Mouse (Mus musculus) midbrain, embryonic 13.5 days (tissue): Measurements from ENCODE around the gene Tnfrsf23. TPM values are rescaled to one million over a fixed set of nuclear protein-coding genes. Genes with fewer than 3 reads are reported as not detected.

ENCODE experiments used
- ATAC-seq: fragments of 200-750 bp; cut with Nextera tagmentation; 2 replicates; pipeline ENCODE4 v1.8.0; 2017; ENCODE audit warnings: mild to moderate bottlenecking, moderate TSS enrichment, moderate library complexity
- H3K27ac ChIP-seq: fragments of 300-500 bp; sonication (generic); 2 replicates; pipeline ENCODE4 v1.5.1; 2015; ENCODE audit warnings: inconsistent platforms, mild to moderate bottlenecking, moderate library complexity
- H3K27me3 ChIP-seq: fragments of 300-500 bp; sonication (generic); 2 replicates; pipeline ENCODE4 v1.6.1; 2015; ENCODE audit warnings: mild to moderate bottlenecking, inconsistent platforms
- H3K36me3 ChIP-seq: fragments of 300-500 bp; sonication (generic); 2 replicates; pipeline ENCODE4 v1.6.1; 2015; ENCODE audit warnings: mild to moderate bottlenecking, inconsistent platforms
- H3K4me1 ChIP-seq: fragments of 300-500 bp; sonication (generic); replicated peaks from 2 replicates; pipeline ENCODE4 v1.6.1; 2015; ENCODE audit warnings: inconsistent platforms
- H3K4me2 ChIP-seq: fragments of 300-500 bp; sonication (generic); replicated peaks from 2 replicates; pipeline ENCODE4 v1.6.1; 2015; ENCODE audit warnings: moderate library complexity, mild to moderate bottlenecking, inconsistent platforms
- H3K4me3 ChIP-seq: fragments of 300-500 bp; sonication (generic); replicated peaks from 2 replicates; pipeline ENCODE4 v1.5.1; 2015; ENCODE audit warnings: mild to moderate bottlenecking, inconsistent platforms
- H3K9ac ChIP-seq: fragments of 300-500 bp; sonication (generic); replicated peaks from 2 replicates; pipeline ENCODE4 v1.6.1; 2015; ENCODE audit warnings: mild to moderate bottlenecking, inconsistent platforms
- H3K9me3 ChIP-seq: fragments of 300-500 bp; sonication (generic); 2 replicates; pipeline ENCODE4 v1.6.1; 2016; ENCODE audit warnings: mild to moderate bottlenecking, inconsistent platforms
- WGBS: fragments of 180-500 bp; shearing (Covaris S2); methylation state at CpG from one replicate; pipeline ENCODE4 v1.1.7; 2015; 5-methylcytosine and 5-hydroxymethylcytosine counted together
- polyA plus RNA-seq: library from polyadenylated mRNA; unstranded; fragments of >200 nt; fragmentation: Nextera tagmentation; extraction: Ambion mirVana; gene quantifications from 2 replicates; pipeline ENCODE4 v1.2.1, GENCODE M21; 2015

Tnfrsf23 gene
- polyA plus RNA-seq, 1 experiment from 2014 or later, result 0.50 TPM

DNA sequence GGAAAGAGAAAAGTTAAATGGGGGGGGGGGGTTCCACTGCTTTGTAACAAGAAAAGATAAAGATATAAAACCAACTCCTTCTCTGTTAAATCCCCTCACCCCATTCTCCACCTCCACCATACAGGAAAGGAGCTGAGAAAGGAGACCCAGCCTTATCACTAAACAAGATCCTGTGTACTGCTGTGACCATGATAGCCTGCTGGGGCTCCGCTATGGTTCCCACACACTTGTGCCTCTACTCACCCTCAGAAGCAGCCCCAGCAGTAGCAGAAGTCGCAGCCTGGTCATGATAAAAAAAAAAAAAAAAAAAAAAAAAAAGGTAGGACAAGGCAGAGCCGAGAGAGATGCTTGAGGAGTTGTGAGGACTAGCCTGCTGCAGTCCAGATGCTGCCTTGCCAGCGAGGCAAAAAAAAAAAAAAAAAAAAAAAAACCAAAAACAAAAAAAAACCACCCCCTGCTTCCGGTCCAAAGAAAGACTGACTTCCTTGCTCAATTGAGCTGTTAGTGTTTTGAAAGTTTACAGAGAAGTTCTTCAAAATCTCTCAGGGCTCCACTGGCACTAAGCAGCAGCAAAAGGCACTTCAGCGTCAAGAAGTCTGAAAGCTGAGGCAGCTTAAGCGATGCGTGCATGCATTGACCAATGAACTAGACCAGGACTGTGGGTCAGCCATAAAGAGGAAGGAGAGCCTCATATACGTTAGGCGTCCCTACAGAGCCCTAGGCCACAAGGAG lies 58.0 kb downstream of the Tnfrsf23 start:
- Histone ChIP-seq H3K4me2 (no peak overlapping the region), H3K9ac (no peak overlapping the region), H3K4me1 (no peaks in the 10 kb centered on the region), H3K27ac (no peak overlapping the region), H3K9me3 (no peaks in the 10 kb centered on the region), H3K4me3 (no peak overlapping the region), H3K36me3 (no peaks in the 10 kb centered on the region), H3K27me3 (no peaks in the 10 kb centered on the region)
- ATAC-seq, result no peak
- 65% methylated on average over 10 of the region's 10 CpGs for WGBS

DNA sequence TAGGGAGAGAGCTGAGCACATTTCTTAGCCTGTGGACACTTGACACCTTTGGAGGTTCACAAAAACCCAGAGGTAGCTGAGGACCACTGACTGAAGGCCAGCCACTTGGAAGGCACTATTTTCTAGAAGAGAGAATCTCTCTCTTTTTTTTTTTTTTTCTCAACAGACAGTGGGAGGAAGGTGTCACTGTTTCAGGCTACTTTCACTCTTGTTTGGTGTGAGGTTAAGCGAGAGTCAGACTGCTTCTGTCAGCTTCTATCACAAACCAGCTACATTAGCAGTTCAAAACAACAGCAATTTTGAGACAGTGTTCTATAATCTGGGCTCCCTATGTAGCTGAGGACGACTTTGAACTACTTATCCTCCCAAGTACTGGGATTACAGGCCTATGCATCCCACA lies 59.5 kb downstream of the Tnfrsf23 start:
- no peak overlapping the region for H3K9ac ChIP-seq
- no peaks in the 10 kb centered on the region for H3K4me1 ChIP-seq
- H3K27me3 ChIP-seq, result no peaks in the 10 kb centered on the region
- ATAC-seq, result no peak
- no peak overlapping the region for H3K4me2 ChIP-seq
- H3K27ac ChIP-seq, result no peak overlapping the region
- no peak overlapping the region for H3K4me3 ChIP-seq
- H3K9me3 ChIP-seq, result no peaks in the 10 kb centered on the region
- WGBS, result 64% methylated on average over 2 of the region's 2 CpGs
- H3K36me3 ChIP-seq, result no peaks in the 10 kb centered on the region

DNA sequence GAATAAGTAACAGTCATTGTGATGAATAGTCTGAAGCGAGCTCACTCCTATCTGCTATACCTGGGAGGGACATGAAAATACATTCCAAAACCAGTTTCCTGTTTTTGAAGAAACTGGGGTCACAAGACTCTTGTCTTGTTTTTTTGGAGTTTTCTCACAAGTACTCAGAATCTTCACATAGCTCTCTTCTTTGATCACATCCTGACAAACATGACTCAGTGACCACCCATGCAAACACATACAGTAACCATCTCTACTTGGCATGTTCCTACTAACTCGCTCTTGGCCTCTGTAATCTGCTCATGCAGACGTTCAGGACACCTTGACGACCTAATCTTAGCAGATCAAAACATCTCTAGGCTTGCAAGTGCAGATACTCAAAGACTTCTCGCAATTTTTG lies 60.5 kb downstream of the Tnfrsf23 start:
- 72% methylated on average over 5 of the region's 5 CpGs for WGBS
- ATAC-seq, result no peak
- H3K4me2 ChIP-seq, result no peak overlapping the region
- no peaks in the 10 kb centered on the region for H3K36me3 ChIP-seq
- H3K4me1 ChIP-seq, result no peaks in the 10 kb centered on the region
- H3K9me3 ChIP-seq, result no peaks in the 10 kb centered on the region
- H3K9ac ChIP-seq, result no peak overlapping the region
- no peak overlapping the region for H3K27ac ChIP-seq
- H3K4me3 ChIP-seq, result no peak overlapping the region
- no peaks in the 10 kb centered on the region for H3K27me3 ChIP-seq

DNA sequence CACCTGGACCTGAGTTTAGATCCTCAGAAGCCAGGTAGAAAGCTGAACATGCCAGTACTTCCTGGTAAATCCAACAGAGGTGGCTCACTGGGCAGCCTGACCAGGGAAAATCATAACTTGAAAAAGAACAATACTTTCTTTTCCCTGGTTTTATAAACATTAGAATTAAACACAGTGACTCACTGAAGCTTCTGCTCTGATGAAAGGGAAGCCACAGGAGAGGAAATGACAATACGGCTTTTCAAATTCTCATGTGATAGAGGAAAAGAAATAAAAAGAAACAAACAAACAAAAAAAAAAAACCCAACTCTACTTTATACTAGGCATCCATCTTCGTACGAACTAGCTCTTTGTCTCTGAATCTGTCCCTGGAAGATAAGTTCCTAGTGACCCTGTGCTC lies 61.1 kb downstream of the Tnfrsf23 start:
- no peaks in the 10 kb centered on the region for H3K9me3 ChIP-seq
- WGBS, result 91% methylated on average over 3 of the region's 3 CpGs
- H3K4me3 ChIP-seq, result no peak overlapping the region
- no peak overlapping the region for H3K9ac ChIP-seq
- H3K4me1 ChIP-seq, result no peaks in the 10 kb centered on the region
- H3K27me3 ChIP-seq, result no peaks in the 10 kb centered on the region
- H3K27ac ChIP-seq, result no peak overlapping the region
- no peak overlapping the region for H3K4me2 ChIP-seq
- ATAC-seq, result no peak
- H3K36me3 ChIP-seq, result no peaks in the 10 kb centered on the region

DNA sequence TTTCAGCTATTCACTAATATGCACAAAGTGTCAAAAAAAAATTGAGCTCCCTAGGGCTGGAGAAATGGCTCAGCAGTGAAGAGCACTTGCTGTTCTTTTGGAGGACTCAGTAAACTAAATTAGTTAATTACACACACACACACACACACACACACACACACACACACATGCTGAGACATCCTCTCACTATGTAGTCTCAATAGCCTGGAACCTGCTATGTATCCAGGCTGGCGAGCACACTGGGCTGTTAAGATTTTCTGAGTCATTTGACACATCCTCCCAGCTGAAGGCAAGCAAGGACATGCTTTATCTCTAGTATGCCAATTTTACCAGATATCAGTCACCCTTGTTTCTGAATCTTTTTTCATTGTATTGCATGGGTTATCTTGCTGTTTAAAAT lies 64.7 kb downstream of the Tnfrsf23 start:
- Histone ChIP-seq H3K4me3 (no peak overlapping the region), H3K9me3 (no peaks in the 10 kb centered on the region), H3K27me3 (no peaks in the 10 kb centered on the region), H3K9ac (no peak overlapping the region), H3K36me3 (no peaks in the 10 kb centered on the region), H3K27ac (no peak overlapping the region), H3K4me1 (no peaks in the 10 kb centered on the region), H3K4me2 (no peak overlapping the region)
- ATAC-seq, result no peak
- WGBS, result 72% methylated on average over 1 of the region's 1 CpGs

Other genes with a start within 250 kb of the Tnfrsf23 start
- 379 and 515 TPM in 2 replicates for gene Cdkn1c, start 224.8 kb downstream of the Tnfrsf23 start, polyA plus RNA-seq
- gene Slc22a18, start 212.1 kb downstream of the Tnfrsf23 start, polyA plus RNA-seq, result 0.39 and 0.74 TPM in 2 replicates
- gene Phlda2, start 182.7 kb downstream of the Tnfrsf23 start, polyA plus RNA-seq, result 0.37 and 0.73 TPM in 2 replicates
- 364 and 378 TPM in 2 replicates for gene Nap1l4, start 136.8 kb downstream of the Tnfrsf23 start, polyA plus RNA-seq
- 63.3 and 68.9 TPM in 2 replicates for gene Cars, start 85.8 kb downstream of the Tnfrsf23 start, polyA plus RNA-seq
- 0.08 and 0.13 TPM in 2 replicates for gene Tnfrsf26, start 57.1 kb downstream of the Tnfrsf23 start, polyA plus RNA-seq
- gene Tnfrsf22, start 36.2 kb downstream of the Tnfrsf23 start, polyA plus RNA-seq, result 3.9 and 4.5 TPM in 2 replicates
- gene Osbpl5, start 71.1 kb upstream of the Tnfrsf23 start, polyA plus RNA-seq, result 27.0 and 27.3 TPM in 2 replicates
- not detected in 2 replicates for gene Mrgprg, start 81.1 kb upstream of the Tnfrsf23 start, polyA plus RNA-seq
- 3.8 and 4.7 TPM in 2 replicates for gene Mrgpre, start 98.6 kb upstream of the Tnfrsf23 start, polyA plus RNA-seq
- 7.7 and 8.1 TPM in 2 replicates for gene Nadsyn1, start 137.0 kb upstream of the Tnfrsf23 start, polyA plus RNA-seq
- gene Dhcr7, start 137.3 kb upstream of the Tnfrsf23 start, polyA plus RNA-seq, result 54.0 and 60.0 TPM in 2 replicates
- not detected in 2 replicates for gene Gm498, start 181.0 kb upstream of the Tnfrsf23 start, polyA plus RNA-seq